Comparison of ENCODE assay signal across 27 mouse cellular contexts in genomic region chr16:30679493-30679811, GRCm38 (mm10).
DNase-seq lines count a peak whose midpoint lies in the region; TF ChIP-seq lines count a peak whose summit lies in the region.
"Had no signal": no experiment of that assay in that cellular context is flagged by ENCODE, and none has a peak within 500 bp of the region (broad histone marks: within the 10 kb centered on the region; RNA-seq: fewer than 3 reads in every experiment).

No protein-coding gene starts in this region.

- H3K27ac ChIP-seq in spleen, adult 2 months (ENCODE audit: insufficient read depth, low read length) = peak overlapping the region; percentile 95
- peak overlapping the region; percentile 97 for H3K27ac ChIP-seq in CH12.LX (ENCODE audit: insufficient read depth, low read depth)
- H3K27ac ChIP-seq: embryonic facial prominence, embryonic 12.5 days; embryonic facial prominence, embryonic 15.5 days; gastrocnemius, adult 2 months; heart, embryonic 15.5 days; hindbrain, embryonic 10.5 days; hindbrain, embryonic 14.5 days; hindbrain, postnatal 0 days had no signal

- TF ChIP-seq EP300 in CH12.LX (IDR thresholded peaks at IDR 0.05; ENCODE audit: low read length) = no peak

- peak overlapping the region; percentile 14; the same call in 1 of the 2 replicates for H3K9ac ChIP-seq in CH12.LX (ENCODE audit: insufficient read depth, low read depth)
- H3K9ac ChIP-seq: embryonic facial prominence, embryonic 12.5 days; embryonic facial prominence, embryonic 15.5 days; forebrain, postnatal 0 days; heart, embryonic 12.5 days; heart, embryonic 15.5 days; hindbrain, embryonic 14.5 days had no signal

- no peaks in the 10 kb centered on the region for H3K36me3 ChIP-seq in spleen, adult 2 months (ENCODE audit: control insufficient read depth, insufficient read depth, low read length)
- H3K36me3 ChIP-seq in CH12.LX (replicated peaks in 1 of 2; ENCODE audit: control insufficient read depth in 1 of 2, insufficient read depth in 1 of 2, low read length in 1 of 2) = no peaks in the 10 kb centered on the region
- H3K36me3 ChIP-seq in splenic B cell, adult 2 months (ENCODE audit: control insufficient read depth, insufficient read depth, low read length, poor library complexity, severe bottlenecking) = no peaks in the 10 kb centered on the region
- H3K36me3 ChIP-seq: embryonic facial prominence, embryonic 12.5 days; embryonic facial prominence, embryonic 15.5 days; G1E; heart, embryonic 12.5 days; heart, embryonic 15.5 days; hindbrain, embryonic 10.5 days had no signal

- TF ChIP-seq POLR2A in spleen, adult 2 months (IDR thresholded peaks at IDR 0.05; ENCODE audit: low read depth, low read length) = no peak
- TF ChIP-seq POLR2A in CH12.LX (IDR thresholded peaks at IDR 0.05; ENCODE audit: low read depth, low read length) = peak; percentile 18; the same call in 1 of the 2 replicates

- WGBS in spleen, adult 2 months = 59% methylated on average over 3 of the region's 3 CpGs

- H3K4me2 ChIP-seq in CH12.LX (ENCODE audit: insufficient read depth, low read depth, poor library complexity, severe bottlenecking) = peak overlapping the region; percentile 30
- H3K4me2 ChIP-seq: embryonic facial prominence, embryonic 12.5 days; embryonic facial prominence, embryonic 15.5 days; heart, embryonic 12.5 days; heart, embryonic 15.5 days; hindbrain, embryonic 14.5 days had no signal

- peaks cover 18% of the 10 kb centered on the region for H3K9me3 ChIP-seq in CH12.LX (replicated peaks; ENCODE audit: low read length)
- H3K9me3 ChIP-seq: embryonic facial prominence, embryonic 12.5 days; embryonic facial prominence, embryonic 15.5 days; G1E; heart, embryonic 12.5 days; heart, embryonic 15.5 days; hindbrain, embryonic 10.5 days had no signal

- no peaks in the 10 kb centered on the region for H3K79me2 ChIP-seq in CH12.LX (replicated peaks; ENCODE audit: control insufficient read depth, extremely low read depth, insufficient read depth, poor library complexity, severe bottlenecking)

- in situ Hi-C loops in CH12.LX (cut with MboI; ENCODE audit: low pct_ligation_motif_present, low pct_unique_long_range_greater_than_20kb, low sequenced_read_pairs) = loop anchor here (10.0 kb wide), 2 partner anchors 75 to 385 kb away; no protein-coding TSS in a partner anchor

- no peak for DNase-seq in spleen, adult 2 months (ENCODE audit: low read depth in 1 of 2, low spot score in 2 of 2)
- DNase-seq in spleen, postnatal 14 days (ENCODE audit: low spot score in 2 of 2) = no peak
- DNase-seq in CD4-positive, CD25-positive, alpha-beta regulatory T cell, adult 2 months (ENCODE audit: low read depth, low spot score) = peak; percentile 48
- DNase-seq in CH12.LX (ENCODE audit: extremely low read depth) = peak; percentile 82
- peak; percentile 73 for DNase-seq in splenic B cell, adult 2 months (ENCODE audit: low read depth, low spot score)
- no peak for DNase-seq in cerebellum, postnatal 14 days
- no peak for DNase-seq in T-cell, adult 2 months (ENCODE audit: low spot score)
- DNase-seq: adrenal gland, adult 2 months; adrenal gland, postnatal 14 days; cerebellum, adult 11-12 months; cerebellum, adult 8-10 months; cerebellum, postnatal 25 days; forebrain, postnatal 0 days; gastrocnemius, adult 2 months; gastrocnemius, postnatal 25 days; heart, adult 18-20 months; heart, postnatal 10 days; heart, postnatal 36 days had no signal

- no peak for TF ChIP-seq CTCF in spleen, adult 2 months (IDR thresholded peaks at IDR 0.05; ENCODE audit: extremely low read depth, insufficient read depth, insufficient read length, insufficient replicate concordance)
- no peak for TF ChIP-seq CTCF in CH12.LX (conservative IDR thresholded peaks at IDR 0.05 in 1 of 2, IDR thresholded peaks at IDR 0.05 in 1 of 2; ENCODE audit: low read depth in 2 of 2, low read length in 2 of 2)

- H3K4me3 ChIP-seq in spleen, adult 2 months (ENCODE audit: extremely low read depth, insufficient read depth, insufficient read length) = no peak overlapping the region
- H3K4me3 ChIP-seq in CH12.LX (replicated peaks in 1 of 3; ENCODE audit: low read depth in 2 of 3, low read length in 2 of 3, poor library complexity in 1 of 3) = no peak overlapping the region
- H3K4me3 ChIP-seq: embryonic facial prominence, embryonic 12.5 days; embryonic facial prominence, embryonic 15.5 days; gastrocnemius, adult 2 months; heart, embryonic 12.5 days; heart, embryonic 15.5 days; hindbrain, embryonic 10.5 days had no signal

- H3K27me3 ChIP-seq in spleen, adult 2 months (ENCODE audit: control insufficient read depth, insufficient read depth, low read length) = no peaks in the 10 kb centered on the region
- no peaks in the 10 kb centered on the region for H3K27me3 ChIP-seq in CH12.LX (replicated peaks)
- no peaks in the 10 kb centered on the region for H3K27me3 ChIP-seq in splenic B cell, adult 2 months (ENCODE audit: control insufficient read depth, insufficient read depth, low read length, poor library complexity, severe bottlenecking)
- H3K27me3 ChIP-seq: embryonic facial prominence, embryonic 12.5 days; embryonic facial prominence, embryonic 15.5 days; heart, embryonic 12.5 days; heart, embryonic 15.5 days; Patski had no signal

- H3K4me1 ChIP-seq in spleen, adult 2 months (ENCODE audit: control insufficient read depth, insufficient read depth, insufficient read length) = peaks cover 21% of the 10 kb centered on the region
- peaks cover 33 to 73% of the 10 kb centered on the region in 2 experiments for H3K4me1 ChIP-seq in CH12.LX (ENCODE audit: control insufficient read depth in 1 of 2, insufficient read depth in 2 of 2)
- H3K4me1 ChIP-seq: embryonic facial prominence, embryonic 12.5 days; embryonic facial prominence, embryonic 15.5 days; heart, embryonic 12.5 days; heart, embryonic 15.5 days had no signal

- dilution Hi-C loops in CH12.LX (cut with MboI; ENCODE audit: extremely low pct_ligation_motif_present, extremely low pct_unique_long_range_greater_than_20kb, low sequenced_read_pairs) = no loop called here

- TF ChIP-seq RAD21 in CH12.LX (IDR thresholded peaks at IDR 0.05; ENCODE audit: low read depth, low read length) = no peak; the same call in 1 of the 2 replicates

TF ChIP-seq in CH12.LX, 34 proteins besides CTCF, POLR2A, EP300 and RAD21:
- TF ChIP-seq SMC3 (IDR thresholded peaks at IDR 0.05; ENCODE audit: low read depth, low read length) = no peak; the same call in 1 of the 2 replicates
- TF ChIP-seq MYC (IDR thresholded peaks at IDR 0.05; ENCODE audit: low read depth, low read length) = peak; percentile 88; the same call in 1 of the 2 replicates
- no peak for TF ChIP-seq MAZ (IDR thresholded peaks at IDR 0.05; ENCODE audit: low read depth, low read length)
- TF ChIP-seq MAX (IDR thresholded peaks at IDR 0.05; ENCODE audit: low read length) = peak; percentile 77; the same call in 1 of the 2 replicates

Comparison
In these comparisons a context has a peak if more than half of its experiments do, and no peak if none do; other contexts are left out.
1. DNase-seq: peak in CD4-positive, CD25-positive, alpha-beta regulatory T cell, adult 2 months (single experiment), CH12.LX (single experiment) and splenic B cell, adult 2 months (single experiment); none in spleen, adult 2 months (0 of 2), spleen, postnatal 14 days (0 of 2), cerebellum, postnatal 14 days (0 of 2) and T-cell, adult 2 months (single experiment).